Mouse (Mus musculus): ENCODE measurements around the gene Zfp750.

GRCm38 (mm10) chr11:121556727-121557126 is 37.6 kb upstream of the Zfp750 start:
- TF ChIP-seq POLR2A (IDR thresholded peaks at IDR 0.05; ENCODE audit: extremely low read depth, insufficient read depth, low read length) (no peak), CTCF (IDR thresholded peaks at IDR 0.05; ENCODE audit: extremely low read depth, insufficient read depth, low read length) (no peak)
